29 mouse cellular contexts compared by ENCODE assay signal in genomic region chrX:53197681-53198080, GRCm38 (mm10). TPM values are rescaled to one million over a fixed set of nuclear protein-coding genes. Genes with fewer than 3 reads are reported as not detected.
DNase-seq lines count a peak whose midpoint lies in the region; ATAC-seq and TF ChIP-seq lines count a peak whose summit lies in the region.
"Had no signal": no experiment of that assay in that cellular context is flagged by ENCODE, and none has a peak within 500 bp of the region (broad histone marks: within the 10 kb centered on the region; RNA-seq: fewer than 3 reads in every experiment).

No protein-coding gene starts in this region.

- no peak for TF ChIP-seq CTCF in heart, postnatal 0 days (IDR thresholded peaks at IDR 0.05; ENCODE audit: low read depth)

- peak; percentile 69 for ATAC-seq in heart, embryonic 11.5 days (replicated peaks; ENCODE audit: insufficient number of reproducible peaks, low FRiP score, low TSS enrichment)
- peak; percentile 93 for ATAC-seq in heart, embryonic 14.5 days (ENCODE audit: insufficient number of reproducible peaks, insufficient read depth, low FRiP score, low read depth)
- peak; percentile 97 for ATAC-seq in heart, postnatal 0 days (ENCODE audit: insufficient read depth, low read depth)
- ATAC-seq: forebrain, embryonic 13.5 days; forebrain, embryonic 16.5 days; intestine, postnatal 0 days; Patski had no signal

- H3K9ac ChIP-seq in heart, embryonic 11.5 days (ENCODE audit: low read depth, low read length), result no peak overlapping the region
- no peak overlapping the region for H3K9ac ChIP-seq in heart, embryonic 14.5 days (ENCODE audit: low read length)
- no peak overlapping the region for H3K9ac ChIP-seq in heart, postnatal 0 days (replicated peaks; ENCODE audit: low read depth, low read length)
- H3K9ac ChIP-seq: forebrain, embryonic 13.5 days; hindbrain, embryonic 12.5 days; hindbrain, embryonic 15.5 days had no signal

- no peak for DNase-seq in heart, adult 11 months
- DNase-seq in heart, postnatal 36 days, result no peak
- peak; percentile 63 for DNase-seq in heart, postnatal 0 days (ENCODE audit: low spot score)
- no peak for DNase-seq in heart, postnatal 14 days
- no peak for DNase-seq in testis, postnatal 14 days (ENCODE audit: low spot score)
- DNase-seq: adrenal gland, postnatal 10 days; adrenal gland, postnatal 36 days; B cell, adult 2 months; cerebellum, adult 18-20 months; cerebellum, adult 9-10 months; cerebellum, postnatal 14 days; gastrocnemius, postnatal 10 days; gastrocnemius, postnatal 36 days; kidney, adult 2 months had no signal

- no peaks in the 10 kb centered on the region for H3K36me3 ChIP-seq in heart, embryonic 11.5 days (ENCODE audit: control insufficient read depth, insufficient read depth, low read length)
- H3K36me3 ChIP-seq in heart, embryonic 14.5 days (ENCODE audit: control insufficient read depth, insufficient read depth, low read length), result no peaks in the 10 kb centered on the region
- no peaks in the 10 kb centered on the region for H3K36me3 ChIP-seq in heart, postnatal 0 days (replicated peaks; ENCODE audit: control insufficient read depth, insufficient read depth, low read length)
- H3K36me3 ChIP-seq: forebrain, embryonic 10.5 days; G1E; hindbrain, embryonic 12.5 days; hindbrain, embryonic 15.5 days had no signal

- intact Hi-C loops in heart, postnatal 36 days (cut with DNase I), result no loop called here
- intact Hi-C loops in heart, postnatal 14 days (cut with DNase I), result no loop called here

- H3K27me3 ChIP-seq in heart, embryonic 11.5 days (ENCODE audit: control insufficient read depth, insufficient read depth, low read length), result no peaks in the 10 kb centered on the region
- no peaks in the 10 kb centered on the region for H3K27me3 ChIP-seq in heart, embryonic 14.5 days (ENCODE audit: control insufficient read depth, insufficient read depth, low read length)
- no peaks in the 10 kb centered on the region for H3K27me3 ChIP-seq in heart, postnatal 0 days (ENCODE audit: control insufficient read depth, insufficient read depth, low read length)
- H3K27me3 ChIP-seq: CH12.LX; forebrain, embryonic 13.5 days; hindbrain, embryonic 12.5 days; hindbrain, embryonic 15.5 days had no signal

- H3K4me2 ChIP-seq in heart, embryonic 11.5 days, result no peak overlapping the region
- H3K4me2 ChIP-seq in heart, embryonic 14.5 days (ENCODE audit: low read length), result no peak overlapping the region
- no peak overlapping the region for H3K4me2 ChIP-seq in heart, postnatal 0 days (ENCODE audit: low read depth, low read length)
- H3K4me2 ChIP-seq: forebrain, embryonic 13.5 days; hindbrain, embryonic 12.5 days; hindbrain, embryonic 15.5 days had no signal

- peak; percentile 81 for TF ChIP-seq EP300 in heart, postnatal 0 days (IDR thresholded peaks at IDR 0.05; ENCODE audit: low read depth)

- H3K27ac ChIP-seq in heart, embryonic 11.5 days (ENCODE audit: low read depth, low read length), result peak overlapping the region; percentile 68
- peak overlapping the region; percentile 71 to 90 for H3K27ac ChIP-seq in heart, embryonic 14.5 days (replicated peaks in 1 of 2; ENCODE audit: control insufficient read depth in 1 of 2, insufficient read depth in 1 of 2, low read depth in 2 of 2, low read length in 2 of 2)
- H3K27ac ChIP-seq in heart, postnatal 0 days (ENCODE audit: low read depth), result peak overlapping the region; percentile 79
- H3K27ac ChIP-seq: forebrain, embryonic 10.5 days; forebrain, embryonic 13.5 days; hindbrain, embryonic 12.5 days; hindbrain, embryonic 15.5 days had no signal

- no peaks in the 10 kb centered on the region for H3K4me1 ChIP-seq in heart, embryonic 11.5 days (ENCODE audit: control insufficient read depth, insufficient read depth, low read length)
- peaks cover 4 to 15% of the 10 kb centered on the region in 2 experiments; a peak in 2 of 4 replicates for H3K4me1 ChIP-seq in heart, embryonic 14.5 days (ENCODE audit: control insufficient read depth in 2 of 2, insufficient read depth in 2 of 2, low read length in 2 of 2)
- H3K4me1 ChIP-seq in heart, postnatal 0 days (ENCODE audit: control insufficient read depth, insufficient read depth), result no peaks in the 10 kb centered on the region
- H3K4me1 ChIP-seq: forebrain, embryonic 10.5 days; forebrain, embryonic 13.5 days; hindbrain, embryonic 12.5 days; hindbrain, embryonic 15.5 days had no signal

- no peaks in the 10 kb centered on the region for H3K9me3 ChIP-seq in heart, embryonic 11.5 days (replicated peaks; ENCODE audit: control insufficient read depth, low read length)
- H3K9me3 ChIP-seq in heart, embryonic 14.5 days (ENCODE audit: control insufficient read depth, low read length), result no peaks in the 10 kb centered on the region
- no peaks in the 10 kb centered on the region for H3K9me3 ChIP-seq in heart, postnatal 0 days (replicated peaks; ENCODE audit: control insufficient read depth, low read length)
- H3K9me3 ChIP-seq: forebrain, embryonic 10.5 days; forebrain, embryonic 13.5 days; G1E; hindbrain, embryonic 12.5 days; hindbrain, embryonic 15.5 days had no signal

- 46% methylated on average over 4 of the region's 4 CpGs for WGBS in heart, embryonic 11.5 days (ENCODE audit: insufficient replicate concordance)
- 49% methylated on average over 4 of the region's 4 CpGs for WGBS in heart, embryonic 14.5 days
- 37% methylated on average over 4 of the region's 4 CpGs for WGBS in heart, postnatal 0 days

- no peak overlapping the region for H3K4me3 ChIP-seq in heart, embryonic 11.5 days (ENCODE audit: low read depth, low read length)
- no peak overlapping the region for H3K4me3 ChIP-seq in heart, embryonic 14.5 days (ENCODE audit: control insufficient read depth in 1 of 2, insufficient read depth in 1 of 2, low read depth in 1 of 2, low read length in 2 of 2)
- H3K4me3 ChIP-seq in heart, postnatal 0 days (ENCODE audit: low read depth, low read length), result no peak overlapping the region
- H3K4me3 ChIP-seq: forebrain, embryonic 10.5 days; forebrain, embryonic 13.5 days; hindbrain, embryonic 12.5 days; hindbrain, embryonic 15.5 days had no signal

RNA-seq across cellular contexts. Expression of gene Plac1, which starts 42.2 kb away (rescaled TPM):
- polyA plus RNA-seq in heart, embryonic 11.5 days (2014; fragmentation: Nextera tagmentation; extraction: Ambion mirVana), result 11.4 and 14.9 TPM in 2 replicates
- polyA plus RNA-seq in heart, embryonic 14.5 days (2014; fragmentation: Nextera tagmentation; extraction: Ambion mirVana), result 8.1 and 8.4 TPM in 2 replicates
- not detected for total RNA-seq in heart, postnatal 36 days (2021)
- 2.7 TPM in 1 of 2 replicates, not detected in the other for total RNA-seq in heart, postnatal 0 days (2014; rRNA removed; ENCODE audit: low replicate concordance)
- 1.9 and 2.0 TPM in 2 replicates for polyA plus RNA-seq in heart, postnatal 0 days (2015; fragmentation: Nextera tagmentation; extraction: Ambion mirVana)
- total RNA-seq in heart, postnatal 14 days (2021), result not detected
- total RNA-seq: adrenal gland, adult 18-20 months; adrenal gland, postnatal 10 days; adrenal gland, postnatal 36 days; CH12.LX; G1E; gastrocnemius, adult 18-20 months; gastrocnemius, postnatal 36 days; granulocyte monocyte progenitor cell, adult 5-6 weeks; hematopoietic stem cell, adult 5-6 weeks had no signal
- polyA plus RNA-seq: forebrain, embryonic 16.5 days; G1E; kidney, adult 2 months had no signal
